Mouse (Mus musculus) kidney, adult 10 weeks (tissue): ENCODE data around the gene Sema3c. TPM values are rescaled to one million over a fixed set of nuclear protein-coding genes. Genes with fewer than 3 reads are reported as not detected.

ENCODE experiments used
- polyA plus RNA-seq: library from polyadenylated mRNA; stranded (reverse); fragments of 350-450 nt; fragmentation: Illumina TruSeq; extraction: RNeasy Lipid Tissue Mini Kit (QIAGEN cat#74804); gene quantifications from one replicate; pipeline ENCODE4 v1.2.3, GENCODE M21; 2014; ENCODE audit warnings: low read depth, low replicate concordance

Sema3c gene
- polyA plus RNA-seq = 67.0 TPM

DNA sequence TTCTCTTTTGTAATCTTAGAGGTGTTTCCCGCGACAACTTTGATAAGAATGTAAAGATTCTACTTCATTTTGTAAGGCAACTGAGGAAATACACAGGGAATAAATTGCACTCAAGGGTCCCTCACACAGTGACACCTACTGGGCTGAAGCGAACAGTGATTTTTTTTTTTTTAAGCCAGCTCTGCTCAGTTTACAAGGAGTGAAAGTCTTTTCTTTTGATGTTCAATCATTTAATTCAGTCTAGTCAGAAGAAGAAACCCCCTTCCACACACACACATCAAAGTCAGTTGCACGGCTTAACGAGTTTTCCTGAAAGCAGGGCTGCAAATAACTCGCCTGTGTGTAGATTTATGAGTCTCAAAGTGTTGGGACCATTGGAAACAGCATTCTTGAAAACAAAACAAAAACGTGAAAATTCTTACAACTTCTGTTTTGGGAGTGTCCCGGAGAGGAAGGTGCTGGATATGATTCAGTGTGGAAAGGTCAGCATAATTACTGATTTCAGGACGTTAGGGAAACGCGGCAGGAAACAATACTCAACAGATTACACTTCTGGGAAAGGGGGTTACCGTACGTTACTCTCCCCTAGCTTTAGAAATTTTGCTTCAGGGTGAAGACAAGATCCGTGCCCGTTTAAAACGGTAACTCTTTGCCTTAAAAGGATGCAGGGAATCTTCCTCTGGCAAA is at the start of gene Sema3c:
TSS of gene Sema3c (plus strand) at position 588 of the 687 bp plus-strand sequence.

Other genes with a start within 250 kb of the Sema3c start
- gene Speer4f2, start 201.1 kb upstream of the Sema3c start, polyA plus RNA-seq = not detected
- gene Speer4f1, start 98.2 kb upstream of the Sema3c start, polyA plus RNA-seq = not detected